Mouse (Mus musculus) natural killer cell, adult 2 months (primary cell): ENCODE data around the gene Mllt10.
"Not testable (repeated sequence)": the region's sequence is repeated elsewhere in the genome, so short reads cannot be mapped to it uniquely, and the experiment has no call there.

Experiments used
- DNase-seq, 2 experiments: peaks; one replicate each; pipeline ENCODE4 v3.0.0; 2022; ENCODE audit warnings: low spot score in 2 of 2

Mllt10 gene

DNA sequence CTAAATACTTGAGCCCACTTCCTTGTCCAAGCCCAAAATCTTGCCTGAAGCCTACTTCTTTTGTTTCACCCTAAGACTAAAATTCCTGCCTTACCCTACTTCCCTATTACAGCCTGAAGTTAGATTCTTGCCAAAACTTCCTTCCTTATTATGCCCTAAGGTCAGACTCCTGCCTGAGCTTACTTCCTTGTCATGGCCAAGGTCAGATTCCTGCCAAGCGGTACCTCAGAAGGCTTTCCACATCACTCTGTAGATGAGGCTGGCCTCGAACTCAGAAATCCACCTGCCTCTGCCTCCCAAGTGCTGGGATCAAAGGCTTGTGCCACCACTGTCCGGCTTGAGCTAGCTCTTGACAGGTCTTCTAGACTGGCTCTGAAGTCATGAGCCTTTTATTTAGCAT is 32.7 kb downstream of the Mllt10 start:
- not testable (repeated sequence) for DNase-seq

DNA sequence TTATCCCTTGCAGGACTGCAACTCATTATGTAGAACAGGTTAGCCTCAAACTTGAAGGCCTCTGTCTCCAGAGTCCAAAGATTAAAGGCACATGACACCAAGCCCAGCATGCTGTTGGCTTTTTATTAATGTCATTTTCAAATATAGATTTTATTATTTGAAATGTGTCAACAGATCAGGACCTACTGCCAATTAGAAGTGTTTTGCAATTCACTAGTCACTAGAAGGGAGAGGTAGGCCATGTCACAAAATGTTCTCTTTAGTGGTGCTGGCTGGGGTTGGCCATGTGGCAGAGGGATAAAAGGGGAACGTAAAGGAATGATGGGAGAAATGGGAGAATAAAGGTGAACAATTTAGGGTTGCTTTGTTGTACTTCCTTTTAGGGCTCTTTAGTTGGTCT is 38.8 kb downstream of the Mllt10 start:
- no peak for DNase-seq

DNA sequence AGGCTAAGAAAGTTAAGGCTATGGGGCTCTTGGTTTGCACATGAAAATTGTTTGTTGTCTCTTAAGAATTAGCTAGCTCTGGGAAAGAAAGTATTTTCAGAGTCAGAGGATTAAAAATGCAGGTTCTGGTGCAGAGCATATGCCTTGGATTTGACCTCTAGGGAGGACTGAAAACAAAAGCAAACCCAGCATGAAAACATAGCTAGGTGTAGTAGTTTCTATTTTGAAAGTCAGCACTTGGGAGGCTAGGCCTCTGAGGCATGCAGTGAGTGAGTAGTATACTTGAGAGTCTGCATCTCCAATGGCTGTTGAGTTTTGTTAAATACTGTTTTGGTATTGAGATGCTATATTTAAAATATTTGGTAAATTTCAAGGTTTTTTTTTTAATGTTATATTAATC is 39.3 kb downstream of the Mllt10 start:
- DNase-seq = no peak

DNA sequence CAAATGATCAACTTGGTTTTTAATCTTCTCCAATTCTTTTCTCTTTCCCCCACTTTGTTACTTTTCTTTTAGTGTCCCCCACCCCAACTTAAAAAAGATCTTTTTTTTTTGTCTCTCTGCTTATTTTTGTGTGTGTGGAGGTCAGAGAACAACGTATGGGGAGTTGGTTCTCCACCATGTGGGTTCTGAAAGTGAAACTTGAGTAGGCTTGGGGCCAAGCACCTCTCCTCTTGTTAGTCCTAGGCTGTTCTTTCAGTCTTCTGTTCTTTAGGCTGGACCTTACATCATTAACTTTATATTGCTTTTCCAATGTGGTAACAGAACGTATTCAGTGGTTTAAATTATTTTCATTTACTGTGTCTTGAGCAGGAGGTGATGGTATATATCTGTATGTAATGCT is 40.8 kb downstream of the Mllt10 start:
- DNase-seq = peak in 1 of 2 experiments; percentile 17

DNA sequence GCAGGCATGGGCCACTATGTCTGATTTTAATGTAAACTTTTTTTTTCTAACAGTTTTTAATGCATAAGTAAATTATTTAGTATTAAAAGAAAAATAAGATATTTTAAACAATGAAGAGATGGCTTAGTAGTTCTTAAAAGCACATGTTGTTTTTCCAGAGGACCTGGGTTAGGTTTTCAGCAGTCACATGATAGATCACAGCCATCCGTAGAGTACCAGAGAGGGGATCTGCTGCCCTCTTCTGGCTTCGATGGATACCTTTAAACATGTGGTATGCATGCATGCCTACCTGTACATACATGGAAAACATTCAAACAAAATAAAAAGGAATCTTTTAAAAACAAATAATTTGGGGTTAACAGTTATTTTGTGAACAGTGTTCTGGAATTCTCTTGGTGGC is 45.9 kb downstream of the Mllt10 start:
- DNase-seq = peak in 1 of 2 experiments; percentile 28

DNA sequence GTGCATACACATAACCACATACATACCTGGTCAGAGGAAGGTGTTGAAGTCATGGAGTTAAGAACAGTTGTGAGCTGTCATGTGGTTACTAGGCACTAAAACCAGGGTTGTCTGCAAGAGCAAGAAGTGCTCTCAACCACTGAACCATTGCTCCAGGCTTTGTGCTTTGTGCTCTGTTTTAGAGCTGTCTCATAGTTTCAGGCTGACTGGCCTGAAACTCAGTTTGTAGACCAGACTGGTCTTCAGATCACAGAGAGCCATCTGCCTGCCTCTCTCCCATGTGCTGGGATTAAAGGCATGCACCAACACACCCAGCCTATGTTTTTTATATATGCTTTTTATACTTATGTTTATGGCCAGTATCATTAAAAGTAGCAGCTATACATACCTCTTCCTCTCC is 52.5 kb downstream of the Mllt10 start:
- no peak for DNase-seq

DNA sequence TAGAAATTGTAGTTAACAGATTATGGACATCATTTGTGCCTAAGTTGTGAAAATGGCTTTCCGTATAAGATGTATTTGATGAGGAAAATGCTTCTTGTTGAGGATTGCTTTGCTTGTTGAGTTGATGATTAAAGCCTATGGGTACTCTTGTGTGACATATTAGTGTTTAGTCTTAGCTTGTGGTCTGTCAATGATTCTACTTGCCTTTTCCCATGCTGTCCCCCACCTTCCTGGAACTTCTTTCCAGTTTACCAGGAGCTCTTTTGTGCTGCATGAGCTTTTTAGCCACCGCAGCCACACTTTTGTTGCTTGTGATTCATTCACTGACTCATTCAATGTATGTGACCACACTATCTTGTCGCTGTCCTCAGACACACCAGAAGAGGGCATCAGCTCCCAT is 53.2 kb downstream of the Mllt10 start:
- no peak for DNase-seq

DNA sequence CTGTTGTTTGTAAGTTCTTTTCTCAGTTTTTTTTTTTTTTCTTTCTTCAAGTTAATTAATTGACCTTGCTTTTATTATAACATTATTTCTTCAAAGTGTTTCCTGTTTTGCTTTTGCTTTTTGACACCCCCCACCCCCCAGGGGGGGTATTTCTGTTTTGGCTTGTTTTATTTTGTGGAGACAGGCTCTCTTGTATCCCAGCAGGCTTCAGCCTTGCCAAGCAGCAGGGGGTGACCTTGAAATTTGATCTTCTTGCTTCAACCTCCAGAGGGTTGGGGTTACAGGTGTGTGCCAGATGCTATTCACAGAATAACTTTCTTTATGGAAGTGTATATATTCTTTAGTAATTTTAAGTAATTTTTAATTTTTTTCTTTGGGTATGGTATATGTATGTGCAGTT is 56.4 kb downstream of the Mllt10 start:
- no peak for DNase-seq

DNA sequence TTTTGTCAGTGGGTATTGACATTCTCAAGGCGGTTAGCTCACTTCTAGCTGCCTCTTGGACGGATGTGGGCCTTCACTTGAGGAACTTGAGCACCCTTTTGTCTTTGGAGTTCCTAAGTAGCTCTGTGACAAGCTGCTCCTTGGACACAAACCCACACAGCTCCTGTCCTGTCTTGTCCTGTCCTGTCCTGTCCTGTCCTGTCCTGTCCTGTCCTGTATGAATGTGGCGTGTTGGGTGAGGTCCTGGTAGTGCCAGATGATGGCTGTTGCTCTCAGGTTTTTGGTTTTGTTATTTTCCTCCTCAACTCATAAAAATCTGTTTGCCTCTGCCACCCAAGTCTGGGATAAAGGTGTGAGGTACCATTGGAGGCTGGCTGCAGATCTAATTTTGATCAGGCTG is 61.4 kb downstream of the Mllt10 start:
- no peak for DNase-seq

DNA sequence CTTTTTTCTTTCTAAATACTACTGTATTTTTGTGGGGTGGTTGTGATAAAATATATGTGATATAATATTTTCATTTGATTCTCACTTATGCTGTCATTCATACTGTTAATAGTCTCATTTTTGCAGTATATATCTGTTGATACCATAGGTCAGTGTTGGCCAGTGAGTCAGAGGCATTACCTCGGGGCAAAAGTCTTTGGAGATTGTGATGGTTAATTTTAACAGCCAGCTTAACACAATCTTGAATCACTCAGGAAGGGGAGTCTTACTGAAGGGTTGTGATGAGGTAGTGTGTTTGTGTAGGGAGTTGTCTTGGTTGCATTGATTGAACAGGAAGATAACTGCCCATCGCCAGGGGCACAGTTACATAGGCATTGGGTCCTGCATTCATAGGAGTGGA is 83.1 kb downstream of the Mllt10 start:
- no peak for DNase-seq

DNA sequence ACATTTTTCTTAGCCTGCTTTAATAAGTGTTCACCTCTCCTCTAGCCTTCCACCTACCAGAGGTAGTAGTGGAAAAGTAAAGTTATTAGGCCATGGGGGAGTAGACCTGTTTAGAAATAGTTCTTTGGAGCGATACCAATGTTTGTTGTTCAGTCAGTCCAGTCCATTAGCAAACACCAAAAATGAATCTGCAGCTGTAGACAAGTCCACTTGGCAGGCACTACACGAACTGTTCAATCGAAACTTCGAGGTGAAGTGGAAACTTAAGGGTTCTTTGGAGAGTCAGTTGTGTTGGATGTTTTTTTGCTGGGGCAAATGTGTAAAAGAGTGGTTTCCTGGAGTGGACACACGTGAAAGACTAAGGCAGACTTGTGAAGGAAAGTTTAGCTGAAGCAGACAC is 84.6 kb downstream of the Mllt10 start:
- DNase-seq = no peak

DNA sequence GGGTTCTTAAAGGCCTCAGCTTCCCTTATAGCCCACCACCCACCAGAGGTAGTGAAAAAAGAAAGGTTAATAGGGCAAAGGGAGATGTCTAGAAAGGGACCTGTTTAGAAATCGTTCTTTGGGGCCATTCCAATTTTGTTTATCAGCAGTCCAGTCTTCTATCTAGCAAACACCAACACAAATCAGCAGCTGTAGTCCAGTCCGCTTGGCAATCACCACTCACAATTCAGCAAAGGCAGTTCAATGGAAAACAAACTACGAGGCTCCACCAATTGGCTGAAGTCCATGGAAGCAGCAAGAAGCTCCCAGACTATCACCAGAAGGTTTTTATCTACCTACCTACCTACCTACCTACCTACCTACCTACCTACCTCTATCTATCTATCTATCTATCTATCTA is 101.1 kb downstream of the Mllt10 start:
- DNase-seq = no peak

DNA sequence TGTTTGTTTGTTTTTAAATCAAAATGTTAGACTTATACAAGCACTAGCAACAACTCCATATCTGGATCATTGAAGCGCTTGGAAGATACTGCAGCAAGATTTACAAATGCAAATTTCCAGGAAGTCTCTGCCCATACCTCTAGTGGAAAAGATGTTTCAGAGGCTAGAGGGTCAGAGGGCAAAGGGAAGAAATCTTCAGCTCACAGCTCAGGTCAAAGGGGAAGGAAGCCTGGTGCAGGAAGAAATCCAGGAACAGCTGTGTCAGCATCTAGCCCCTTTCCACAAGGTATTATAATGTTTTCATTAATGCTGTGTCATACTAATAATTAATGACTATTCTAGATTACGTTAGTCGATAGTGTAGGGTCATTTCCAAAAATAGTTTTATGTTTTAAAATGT is 104.4 kb downstream of the Mllt10 start:
- DNase-seq = no peak

DNA sequence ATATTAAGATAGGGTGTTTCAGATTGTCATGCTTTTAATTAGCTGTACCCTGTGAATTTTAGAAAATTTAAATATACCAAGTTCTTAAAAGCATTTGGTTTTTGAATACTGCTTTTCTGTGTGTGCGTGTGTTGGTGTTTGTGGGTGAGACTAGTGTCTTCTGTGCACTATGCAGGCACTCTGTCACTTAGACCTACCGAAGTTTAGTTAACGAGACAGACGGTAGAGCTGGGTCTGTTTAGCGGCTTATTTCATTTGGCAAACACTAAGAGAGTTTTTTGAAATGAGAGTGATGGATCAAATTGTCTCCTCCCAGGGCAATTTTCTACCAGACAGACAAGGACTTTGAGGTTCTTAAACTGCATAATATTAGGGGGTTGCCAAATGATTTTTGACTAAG is 106.0 kb downstream of the Mllt10 start:
- DNase-seq = no peak

DNA sequence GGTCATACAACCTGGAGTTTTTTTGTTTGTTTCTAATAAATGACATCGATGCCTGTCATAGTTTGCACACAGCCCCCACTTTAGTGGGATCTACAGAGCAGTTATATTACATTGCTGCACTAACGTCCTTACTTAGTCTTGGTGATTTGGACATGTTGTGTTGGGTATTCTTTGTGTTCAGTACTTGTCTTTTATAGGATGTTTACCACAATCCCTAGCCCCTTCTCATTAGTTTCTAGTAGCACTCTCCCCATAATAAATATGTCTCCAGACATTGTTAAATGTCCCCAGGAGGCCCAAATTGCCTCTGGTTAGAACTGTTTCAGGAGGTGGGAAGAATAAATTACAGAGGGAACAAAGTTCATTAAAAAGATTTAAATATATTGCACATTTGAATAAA is 110.5 kb downstream of the Mllt10 start:
- DNase-seq = no peak

DNA sequence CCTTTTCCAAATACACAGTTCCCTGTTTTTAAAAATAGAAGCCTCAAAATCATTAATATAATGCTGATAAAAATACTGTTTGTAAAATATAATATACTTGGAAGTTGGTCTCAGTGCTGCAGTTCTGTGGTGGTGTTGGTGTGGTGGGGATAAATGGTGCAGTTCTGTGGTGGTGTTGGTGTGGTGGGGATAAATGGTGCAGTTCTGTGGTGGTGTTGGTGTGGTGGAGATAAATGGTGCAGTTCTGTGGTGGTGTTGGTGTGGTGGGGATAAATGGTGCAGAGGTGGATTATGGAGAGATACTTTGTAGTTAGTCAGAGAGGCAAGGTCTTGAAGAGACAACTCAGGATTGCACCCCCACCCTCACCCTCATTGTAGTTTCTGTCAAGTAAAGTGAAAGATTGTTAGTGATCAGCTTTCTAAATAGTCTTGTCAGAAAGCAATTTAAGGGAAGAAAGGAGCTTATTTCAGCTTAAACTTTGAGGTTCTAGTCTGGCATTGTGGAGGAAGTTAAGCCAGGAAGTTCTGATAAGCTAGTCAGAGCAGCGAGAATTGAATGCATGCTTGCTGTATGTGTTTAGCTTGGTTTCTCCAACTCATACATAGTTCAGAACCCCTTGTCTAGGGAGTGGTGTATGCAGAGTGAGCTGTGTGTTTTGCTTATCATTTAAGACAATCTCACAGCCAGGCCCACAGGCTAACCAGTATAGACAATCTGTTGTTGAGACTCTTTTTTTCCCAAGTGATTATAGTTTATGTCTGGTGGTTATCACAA is 114.3 kb downstream of the Mllt10 start:
- DNase-seq = no peak

DNA sequence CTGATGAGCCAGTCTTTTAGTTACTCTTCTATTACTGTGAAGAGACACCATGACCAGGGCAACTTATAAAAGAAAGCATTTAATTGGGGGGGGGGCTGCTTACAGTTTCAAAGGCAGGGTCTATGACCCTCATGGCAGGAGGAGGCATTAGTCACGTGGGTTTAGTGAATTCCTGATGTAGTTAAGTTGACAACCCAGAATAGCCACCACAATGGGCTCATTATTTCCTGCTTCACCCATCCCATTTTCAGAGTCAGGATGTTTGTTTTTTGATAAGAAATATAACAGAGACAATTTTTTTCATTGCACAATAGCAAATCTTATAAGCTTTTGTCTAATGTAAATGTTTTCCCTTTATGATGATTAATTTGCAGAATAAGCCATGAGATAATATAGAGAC is 120.2 kb downstream of the Mllt10 start:
- no peak for DNase-seq

DNA sequence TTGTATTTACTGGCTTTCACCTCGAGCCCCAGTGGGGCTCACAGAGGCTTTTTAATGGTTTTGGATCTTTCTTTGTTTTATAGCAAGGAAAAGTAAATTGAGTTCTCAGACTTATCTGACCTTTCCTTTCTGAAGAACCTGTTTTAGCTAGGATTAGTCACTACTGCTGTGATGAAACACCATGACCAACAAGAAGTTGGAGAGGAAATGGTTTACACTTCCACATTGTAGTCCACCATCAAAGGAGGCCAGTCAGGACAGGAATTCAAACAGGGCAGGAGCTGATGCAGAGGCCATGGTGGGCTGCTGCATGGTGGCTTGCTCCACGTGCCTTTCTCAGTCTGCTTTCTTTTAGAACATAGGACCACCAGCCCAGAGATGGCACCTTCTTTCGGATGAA is 121.2 kb downstream of the Mllt10 start:
- DNase-seq = no peak

DNA sequence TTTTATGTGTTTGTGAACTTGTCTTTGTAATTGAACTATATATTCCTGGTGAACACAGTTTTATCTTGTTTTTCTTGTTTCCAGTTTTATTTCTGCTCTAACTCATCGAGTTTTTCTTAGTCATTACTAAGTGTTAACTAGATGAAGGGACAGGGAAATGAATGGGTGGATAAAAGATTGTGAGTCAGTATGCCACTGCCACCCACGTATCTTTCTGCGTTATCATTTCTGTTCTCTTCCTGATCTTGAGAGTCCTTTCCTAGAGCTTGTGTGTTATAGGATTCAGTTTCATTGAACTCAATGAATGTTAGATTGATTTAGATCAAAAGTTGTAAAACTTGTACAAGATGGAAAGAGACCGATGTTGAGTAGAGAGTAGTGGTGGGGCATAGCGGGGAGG is 125.3 kb downstream of the Mllt10 start:
- DNase-seq = no peak

DNA sequence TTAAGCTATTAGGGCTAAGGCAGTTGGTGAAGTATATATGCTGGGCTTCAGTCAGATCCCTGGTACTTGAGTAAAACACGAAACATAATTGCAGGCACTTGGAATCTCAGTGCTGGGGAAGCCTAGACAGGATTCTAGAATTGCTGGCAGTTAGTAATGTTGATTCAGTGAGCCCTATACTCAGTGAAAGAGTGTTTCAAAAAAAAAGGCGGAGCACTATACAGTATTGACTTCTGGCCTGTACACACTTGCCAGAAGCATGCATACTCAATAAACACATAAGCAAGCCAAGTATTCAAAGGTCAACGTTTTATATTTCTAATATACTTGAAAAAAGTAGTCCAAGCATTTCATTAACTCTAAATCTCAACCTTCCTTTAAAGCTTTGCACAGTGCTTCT is 126.6 kb downstream of the Mllt10 start:
- DNase-seq = no peak

DNA sequence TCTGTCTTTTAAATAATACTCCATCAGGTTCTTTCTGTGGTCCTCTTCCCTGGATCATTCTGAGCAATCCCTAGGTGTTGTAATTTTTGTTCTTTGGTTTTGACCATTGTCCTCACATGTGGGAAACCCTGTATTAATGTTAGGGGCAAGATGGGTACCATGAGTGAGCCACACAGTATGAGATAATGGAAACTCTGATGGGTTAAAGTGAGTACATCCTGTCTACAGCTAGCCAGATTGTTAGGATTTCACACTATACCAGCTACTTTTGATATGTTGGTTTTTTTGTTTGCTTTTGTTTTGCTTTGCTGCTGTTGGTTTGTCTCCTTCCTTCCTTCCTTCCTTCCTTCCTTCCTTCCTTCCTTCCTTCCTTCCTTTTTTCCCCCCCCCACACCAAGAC is 128.0 kb downstream of the Mllt10 start:
- DNase-seq = no peak

DNA sequence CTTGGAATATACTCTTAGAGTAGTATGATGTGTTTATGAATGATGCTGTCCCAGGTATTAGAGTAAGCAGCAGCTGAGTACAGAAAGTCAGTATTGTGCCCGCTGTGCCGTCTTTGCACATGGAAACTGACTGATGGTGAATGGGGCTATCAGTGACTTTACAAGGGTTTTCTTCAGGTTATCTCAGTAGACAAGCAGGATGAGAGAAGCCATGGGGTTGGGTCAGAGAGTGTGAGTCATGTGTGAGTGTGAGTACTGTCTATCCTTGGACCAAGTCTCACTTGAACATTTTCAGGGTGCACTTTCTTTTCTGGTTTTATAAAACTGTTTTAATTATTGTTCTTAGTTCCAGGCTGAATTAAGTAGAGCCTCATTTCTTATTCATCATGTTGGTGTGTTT is 133.3 kb downstream of the Mllt10 start:
- no peak for DNase-seq

DNA sequence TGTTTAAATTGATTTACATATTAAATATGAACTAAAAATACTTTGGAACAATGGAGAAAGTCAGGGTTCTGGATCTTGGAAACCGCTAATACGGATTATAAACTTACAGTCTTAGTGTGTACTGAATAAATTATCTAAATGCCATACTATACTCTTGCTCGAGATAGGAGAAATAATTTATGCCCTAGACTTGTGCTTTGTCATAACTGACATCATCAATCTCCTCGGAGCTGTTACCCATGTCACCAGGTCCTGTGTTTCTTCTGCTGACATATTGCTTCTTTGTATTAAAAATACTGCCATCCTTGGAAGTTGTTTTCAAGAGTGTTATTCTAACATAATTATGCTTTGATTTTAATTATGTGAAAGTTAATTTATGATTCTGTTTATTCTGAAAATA is 140.2 kb downstream of the Mllt10 start:
- no peak for DNase-seq

DNA sequence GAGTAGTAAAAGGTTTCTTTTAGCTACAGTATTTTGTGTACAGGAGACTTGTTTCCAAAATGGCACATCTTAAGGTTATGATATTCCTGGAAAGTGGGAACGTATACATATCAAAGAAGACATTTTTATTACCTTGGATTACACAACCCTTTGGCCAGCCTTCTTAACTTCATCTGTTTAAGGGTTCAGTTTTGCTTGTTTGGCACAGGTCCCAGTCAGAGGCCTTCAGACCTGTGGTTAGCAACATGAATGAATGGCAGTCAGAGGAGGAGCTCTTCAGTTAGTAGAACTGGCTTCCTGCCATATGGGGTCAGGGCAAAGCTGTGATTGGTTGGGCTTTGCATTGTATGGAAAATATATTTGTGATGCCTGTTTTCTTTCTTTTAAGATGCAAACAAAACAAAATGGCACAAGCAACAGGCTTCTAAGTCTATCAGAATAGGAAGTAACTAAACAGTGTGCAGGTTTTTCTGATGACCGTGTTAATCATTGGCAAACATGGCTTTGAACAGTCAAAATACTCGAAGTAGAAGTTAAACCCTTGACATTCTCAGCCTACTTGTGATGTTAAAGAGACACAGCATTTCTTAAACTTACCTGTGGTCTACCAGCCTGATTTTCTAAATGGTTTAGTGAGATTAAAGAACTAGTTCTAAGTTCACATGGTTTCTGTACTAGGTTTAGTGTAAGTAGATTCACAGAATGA is 140.8 kb downstream of the Mllt10 start:
- DNase-seq = no peak
